Mouse (Mus musculus) thymus, adult 2 months (tissue): ENCODE measurements at regions not wholly inside any gene's neighbourhood (a gene's known extent, or its start where the extent isn't known, plus 50 kb on each side); places are given as distances from the start of the nearest gene placed in this dataset.

Experiments used
- CTCF ChIP-seq: fragments of 200-500 bp; IDR thresholded peaks from 2 replicates; pipeline ENCODE4 v1.5.1; 2012; ENCODE audit warnings: mild to moderate bottlenecking, control low read depth, low read length, moderate library complexity, borderline replicate concordance; ENCODE audit not compliant: control insufficient read depth, poor library complexity, insufficient read depth; ENCODE audit errors: extremely low read depth
- POLR2A ChIP-seq: fragments of 200-500 bp; IDR thresholded peaks from 2 replicates; pipeline ENCODE4 v1.6.1; 2012; ENCODE audit warnings: mild to moderate bottlenecking, low read length, control low read depth, moderate library complexity; ENCODE audit not compliant: control insufficient read depth, poor library complexity, insufficient read depth; ENCODE audit errors: extremely low read depth

DNA sequence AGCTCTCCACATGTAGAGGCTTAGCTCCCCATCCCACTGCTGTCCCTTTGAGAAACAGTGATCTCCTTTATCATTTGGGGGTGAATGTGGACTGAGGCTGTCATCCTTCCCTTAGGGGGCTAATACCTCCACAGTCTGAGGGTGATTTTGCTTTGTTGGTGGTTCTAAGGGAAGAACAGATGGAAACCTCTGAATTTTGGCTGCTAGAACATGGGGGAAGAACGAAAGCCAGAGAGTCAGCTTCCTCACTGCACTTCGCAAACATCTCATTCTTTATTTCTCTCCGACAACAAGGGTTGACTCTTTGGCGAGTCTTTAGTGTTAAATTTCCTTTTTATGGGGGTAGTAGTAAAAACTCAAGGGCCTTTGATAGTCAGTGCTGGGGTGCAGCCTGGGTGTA, 604.6 kb downstream of the Bcl11a start:
- TF ChIP-seq POLR2A (no peak), CTCF (no peak)
